Mouse (Mus musculus) T-cell, adult 66 days (primary cell): ENCODE measurements around the gene Ak8. TPM values are rescaled to one million over a fixed set of nuclear protein-coding genes. Genes with fewer than 3 reads are reported as not detected.

ENCODE experiments used
- total RNA-seq, 2 experiments: library from RNA; stranded (reverse); gene quantifications; 3 replicates in 1 of 2; 4 replicates in 1 of 2; pipeline ENCODE4 v1.2.4; 2023

Gene Ak8
- 1 to 10 TPM in 1 of 2 experiments, not detected in 1; 1.2 TPM for total RNA-seq

GRCm38 (mm10) chr2:28699361-28700335 lies at the start of gene Ak8, which contains the start of gene Spaca9:
TSS of gene Ak8 (plus strand) at chr2:28700164.
TSS of gene Spaca9 (minus strand) at chr2:28699727.

GRCm38 (mm10) chr2:28840222-28840951 lies 140.4 kb downstream of the Ak8 start, which contains the start of the genes Gtf3c4 and Ddx31:
TSS of gene Gtf3c4 (minus strand) at chr2:28840360.
TSS of gene Ddx31 (plus strand) at chr2:28840406.

Other genes starting within 250 kb of the Ak8 start
- not detected for gene 1700007K13Rik, start 233.8 kb upstream of the Ak8 start, total RNA-seq
- gene Mrps2, start 232.1 kb upstream of the Ak8 start, total RNA-seq = 10 to 100 TPM; 19.4 to 22.9 TPM
- gene Gbgt1, start 203.3 kb upstream of the Ak8 start, total RNA-seq = under 1 TPM in 1 of 2 experiments, not detected in 1; 0.70 TPM
- gene Gm10134, start 194.1 kb upstream of the Ak8 start, total RNA-seq = 1 to 10 TPM in 1 of 2 experiments, not detected in 1; 2.4 TPM
- 10 to 100 TPM; 23.6 to 25.2 TPM for gene Ralgds, start 187.0 kb upstream of the Ak8 start, total RNA-seq
- not detected for gene Cel, start 136.8 kb upstream of the Ak8 start, total RNA-seq
- 10 to 100 TPM; 22.0 to 25.9 TPM for gene Gtf3c5, start 116.4 kb upstream of the Ak8 start, total RNA-seq
- 1 to 10 TPM in 1 of 2 experiments, under 1 TPM in 1; 0.83 to 2.7 TPM for gene Gfi1b, start 78.2 kb upstream of the Ak8 start, total RNA-seq
- gene Tsc1, start 58.9 kb upstream of the Ak8 start, total RNA-seq = 10 to 100 TPM; 42.4 to 50.5 TPM
- gene Spaca9, start 437 bp upstream of the Ak8 start, total RNA-seq = under 1 TPM in 1 of 2 experiments, not detected in 1; 0.90 TPM
- gene Gtf3c4, start 140.2 kb downstream of the Ak8 start, total RNA-seq = 10 to 100 TPM; 17.9 to 22.1 TPM
- 10 to 100 TPM; 19.0 to 25.5 TPM for gene Ddx31, start 140.2 kb downstream of the Ak8 start, total RNA-seq
- not detected for gene Barhl1, start 216.5 kb downstream of the Ak8 start, total RNA-seq